Mouse (Mus musculus) common myeloid progenitor, adult 5-6 weeks (primary cell): ENCODE data around the gene Kctd17. TPM values are rescaled to one million over a fixed set of nuclear protein-coding genes. Genes with fewer than 3 reads are reported as not detected.

ENCODE experiments used
- ATAC-seq: replicated peaks from 2 replicates; pipeline ENCODE4 v1.8.0; 2016; ENCODE audit warnings: low read depth, mild to moderate bottlenecking, moderate TSS enrichment, inconsistent platforms; ENCODE audit not compliant: poor library complexity, severe bottlenecking
- total RNA-seq: library from RNA; stranded (forward); fragments of 200-1000, 187-1606 nt; gene quantifications from 2 replicates; pipeline ENCODE4 v1.2.3, GENCODE M21; 2017

The Kctd17 gene
- total RNA-seq, 1 experiment from 2014 or later: 11.8 TPM

DNA sequence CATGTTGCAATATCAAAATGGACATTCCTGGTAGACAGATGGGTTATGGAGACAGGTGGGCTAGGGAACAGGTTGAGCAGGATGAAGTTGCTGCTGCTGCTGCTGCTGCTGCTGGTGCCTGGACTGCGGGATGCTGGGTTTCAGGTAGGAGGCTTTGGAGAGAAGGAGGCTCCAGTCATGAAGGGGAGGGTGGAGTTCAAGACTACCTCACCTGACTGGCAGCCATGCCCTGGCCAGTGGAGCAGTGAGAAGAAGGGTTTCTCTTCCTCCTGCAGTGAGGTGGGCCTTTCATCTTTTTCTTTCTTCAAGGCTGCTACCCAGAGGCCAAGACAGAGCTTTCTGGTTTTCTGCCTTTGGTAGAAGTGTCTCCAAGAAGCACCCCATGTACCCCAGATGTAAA lies 48.5 kb downstream of the Kctd17 start:
- ATAC-seq: no peak

DNA sequence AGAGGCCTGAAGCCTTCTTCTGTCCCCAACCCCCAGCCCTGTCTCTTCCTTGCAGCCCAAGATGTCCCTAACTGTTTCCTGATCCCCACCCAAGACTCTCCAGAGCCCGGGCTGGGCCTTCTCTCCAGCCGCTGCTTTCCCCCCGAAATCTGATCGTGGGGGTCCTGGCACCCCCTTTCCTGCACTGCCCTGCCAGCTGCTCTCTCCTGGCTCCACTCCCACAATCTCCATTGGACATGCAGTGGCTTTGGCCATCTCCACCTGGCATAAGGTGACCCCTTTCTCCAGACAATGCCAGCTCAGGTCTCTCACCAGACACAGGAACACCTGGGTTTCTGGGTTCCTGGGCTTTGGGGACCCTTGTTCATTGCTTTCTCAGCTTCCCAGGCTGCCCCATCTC lies 49.7 kb downstream of the Kctd17 start:
- ATAC-seq: no peak

DNA sequence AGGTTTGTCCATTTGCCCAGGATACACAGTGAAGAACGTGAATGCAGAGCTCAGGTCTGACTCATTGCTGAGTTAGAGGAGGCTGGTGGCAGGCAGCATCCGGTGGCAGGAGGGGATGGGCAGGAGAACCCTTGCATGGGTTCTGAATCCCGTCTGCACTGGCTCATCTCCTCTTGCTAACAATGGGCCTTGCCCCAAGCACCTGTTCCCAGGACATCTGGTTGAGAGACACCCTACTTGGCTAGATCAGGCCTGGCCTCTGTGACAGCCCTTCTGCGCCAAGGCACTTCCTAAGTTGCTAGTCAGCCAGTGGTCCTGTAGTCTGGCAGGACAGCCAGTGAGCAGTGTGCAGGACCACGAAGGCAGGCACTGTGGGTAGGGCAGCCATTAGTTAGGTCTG lies 51.1 kb downstream of the Kctd17 start:
- ATAC-seq: no peak

DNA sequence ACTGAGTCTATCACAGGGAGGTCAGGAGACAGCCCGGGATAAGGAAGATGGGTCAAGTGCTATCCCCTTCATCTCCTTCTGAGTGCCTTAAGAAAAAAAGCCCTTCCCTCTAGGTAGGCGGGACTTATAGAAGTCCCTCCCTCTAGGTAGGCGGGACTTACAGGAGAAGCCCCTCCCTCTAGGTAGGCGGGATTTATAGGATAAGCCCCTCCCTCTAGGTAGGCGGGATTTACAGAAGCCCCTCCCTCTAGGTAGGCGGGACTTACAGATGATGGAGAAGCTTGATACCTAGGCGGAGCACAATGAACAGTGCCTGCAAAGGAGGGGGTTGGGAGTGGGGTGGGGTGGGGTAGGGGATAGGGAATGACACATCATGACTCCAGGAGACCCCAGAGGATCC lies 51.7 kb downstream of the Kctd17 start:
- no peak for ATAC-seq

DNA sequence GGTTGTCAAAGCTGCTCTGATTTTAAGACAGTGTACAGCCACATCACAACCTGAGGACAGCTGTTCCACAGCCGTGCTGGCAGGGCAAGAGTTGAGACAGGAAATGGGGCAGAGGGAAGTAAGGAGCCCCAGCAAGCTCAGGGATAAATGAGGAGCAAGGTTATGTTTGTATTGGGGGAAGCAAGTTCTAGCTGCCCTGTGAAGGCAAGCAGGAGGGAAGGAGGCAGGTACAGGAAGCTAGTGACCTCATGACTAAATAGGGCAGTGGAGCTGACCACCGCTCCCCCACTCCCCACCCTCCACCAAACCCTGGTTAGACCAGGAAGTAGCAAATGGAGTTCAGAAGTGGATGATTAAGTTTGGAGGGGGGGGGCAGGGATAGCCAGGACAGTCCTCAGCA lies 52.6 kb downstream of the Kctd17 start:
- no peak for ATAC-seq

DNA sequence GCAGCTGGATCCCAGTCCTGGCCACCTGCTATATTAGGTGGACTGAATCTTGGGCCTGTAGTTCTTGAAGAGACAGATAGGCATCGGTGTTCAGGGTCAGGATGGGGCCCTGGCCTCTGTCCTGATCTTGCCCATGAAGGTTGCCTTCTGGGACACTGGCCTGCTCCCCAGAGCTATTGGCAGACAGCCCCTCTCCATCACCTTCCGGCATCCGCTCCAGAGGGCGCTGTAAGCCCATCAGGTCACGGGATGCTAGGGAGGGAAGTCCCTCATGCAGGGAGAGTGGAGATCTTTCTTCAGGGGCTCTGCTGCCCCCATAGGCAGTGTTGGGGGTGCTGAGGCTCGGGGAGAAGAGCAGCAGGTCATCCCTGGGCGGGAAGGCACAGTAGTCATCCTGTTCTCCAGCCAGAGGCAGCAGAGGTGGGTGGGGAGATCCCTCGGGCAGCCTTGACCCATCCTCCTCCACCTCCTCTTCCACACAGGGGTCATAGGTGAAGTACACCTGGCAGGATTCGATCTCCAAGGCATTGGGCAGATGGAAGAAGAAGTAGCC lies 53.2 kb downstream of the Kctd17 start:
- 0 out of 2 replicates have a peak, but pooled peaks have one; percentile 40 for ATAC-seq

DNA sequence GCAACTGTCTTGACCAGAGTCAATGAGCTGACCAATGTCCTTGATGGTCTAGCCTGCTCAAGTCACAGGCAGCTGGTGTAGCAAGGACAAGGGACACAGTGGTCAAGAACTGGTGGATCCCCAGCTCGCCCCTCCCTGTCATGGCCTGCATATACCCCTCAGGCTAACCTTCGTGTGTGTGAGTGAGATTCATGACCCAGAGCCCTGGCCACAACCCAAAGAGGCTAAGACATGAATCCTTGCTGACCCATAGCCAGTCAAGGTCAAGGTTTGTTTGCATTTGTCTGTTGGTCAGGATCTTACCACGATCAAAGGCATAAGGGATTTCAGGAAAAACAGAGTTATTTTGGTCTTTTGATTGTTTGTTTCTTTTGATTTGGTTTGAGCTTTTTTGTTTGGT lies 54.2 kb downstream of the Kctd17 start:
- no peak for ATAC-seq

DNA sequence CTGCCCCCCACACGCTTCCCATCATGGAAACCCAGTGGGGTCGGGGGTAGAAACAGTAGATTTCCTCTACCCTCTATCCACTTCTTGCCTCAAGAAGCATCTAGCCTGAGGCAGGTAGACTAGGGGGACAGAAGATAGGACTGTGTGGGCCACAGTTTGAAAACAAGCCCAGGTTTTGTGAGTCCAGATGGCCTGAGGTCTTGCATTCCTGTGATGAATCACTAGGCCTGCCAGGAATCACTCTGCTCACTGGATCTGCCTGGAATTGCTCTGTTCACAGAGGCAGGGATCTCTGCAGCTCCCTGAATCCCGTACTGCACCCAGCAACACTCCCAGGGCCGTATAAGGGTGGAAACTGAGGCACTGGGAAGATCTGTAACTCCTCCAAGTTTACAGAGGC lies 54.9 kb downstream of the Kctd17 start:
- no peak for ATAC-seq

DNA sequence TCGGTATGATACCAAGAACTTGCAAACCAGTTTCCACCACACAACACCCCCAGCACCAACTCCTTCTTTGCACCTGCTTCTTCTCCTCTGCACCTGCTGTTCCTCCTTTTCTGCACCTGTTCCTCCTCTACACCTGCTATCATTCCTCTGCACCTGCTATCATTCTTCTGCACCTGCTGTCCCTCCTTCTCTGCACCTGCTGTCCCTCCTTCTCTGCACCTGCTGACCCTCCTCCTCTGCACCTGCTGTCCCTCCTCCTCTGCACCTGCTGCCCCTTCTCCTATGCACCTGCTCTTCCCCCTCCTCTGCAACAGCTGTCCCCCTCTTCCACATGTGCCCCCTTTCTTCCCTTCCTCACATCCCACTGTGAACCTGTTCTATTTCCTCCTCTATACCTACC lies 58.2 kb downstream of the Kctd17 start:
- ATAC-seq: no peak

DNA sequence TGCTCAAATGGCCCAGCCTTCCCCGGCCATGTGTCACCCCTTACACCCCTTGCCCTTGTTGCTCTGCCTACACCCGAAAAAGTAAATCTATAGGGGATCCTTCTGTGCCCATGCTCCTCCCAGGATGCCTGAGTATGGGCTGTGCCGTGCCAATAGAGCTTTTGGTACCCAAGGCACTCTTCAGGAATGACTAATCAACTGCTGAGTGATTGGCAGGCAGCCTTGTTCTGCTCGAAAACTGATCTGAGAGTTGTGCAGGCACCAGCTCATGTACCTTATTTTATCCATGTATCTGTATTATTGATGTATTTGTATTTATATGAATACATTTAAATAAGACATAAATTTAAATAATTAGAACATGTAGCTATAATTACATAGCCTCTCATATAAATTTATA lies 58.7 kb downstream of the Kctd17 start:
- no peak for ATAC-seq

Other genes starting within 250 kb of the Kctd17 start
- gene Pvalb, start 222.2 kb upstream of the Kctd17 start, total RNA-seq: not detected in 2 replicates
- 42.8 and 82.2 TPM in 2 replicates for gene Ncf4, start 183.8 kb upstream of the Kctd17 start, total RNA-seq
- gene Csf2rb2, start 122.8 kb upstream of the Kctd17 start, total RNA-seq: 1.2 and 2.4 TPM in 2 replicates
- gene Csf2rb, start 102.8 kb upstream of the Kctd17 start, total RNA-seq: 18.1 and 33.5 TPM in 2 replicates
- gene Tex33, start 32.7 kb upstream of the Kctd17 start, total RNA-seq: not detected in 2 replicates
- gene Tst, start 22.7 kb upstream of the Kctd17 start, total RNA-seq: 7.3 and 11.1 TPM in 2 replicates
- gene Mpst, start 22.1 kb upstream of the Kctd17 start, total RNA-seq: 22.9 and 45.3 TPM in 2 replicates
- gene Tmprss6, start 40.1 kb downstream of the Kctd17 start, total RNA-seq: not detected in 2 replicates
- gene Il2rb, start 66.7 kb downstream of the Kctd17 start, total RNA-seq: 0.19 and 1.9 TPM in 2 replicates
- gene C1qtnf6, start 102.9 kb downstream of the Kctd17 start, total RNA-seq: 0.24 and 0.50 TPM in 2 replicates
- not detected in 2 replicates for gene Sstr3, start 116.1 kb downstream of the Kctd17 start, total RNA-seq
- gene Rac2, start 144.2 kb downstream of the Kctd17 start, total RNA-seq: 104 and 252 TPM in 2 replicates
- gene Cyth4, start 168.5 kb downstream of the Kctd17 start, total RNA-seq: 36.3 and 48.0 TPM in 2 replicates